Comparison of ENCODE assay signal across 7 mouse cellular contexts in genomic region chr16:33950830-33951229, GRCm38 (mm10). TPM values are rescaled to one million over a fixed set of nuclear protein-coding genes. Genes with fewer than 3 reads are reported as not detected.
DNase-seq lines count a peak whose midpoint lies in the region; ATAC-seq and TF ChIP-seq lines count a peak whose summit lies in the region.

No protein-coding gene starts in this region.

- TF ChIP-seq POLR2A in cortical plate, adult 2 months (IDR thresholded peaks at IDR 0.05; ENCODE audit: extremely low read depth, insufficient read depth, low read length) = no peak

- no peak overlapping the region for H3K4me2 ChIP-seq in intestine, postnatal 0 days (replicated peaks; ENCODE audit: low read depth)

- no peak overlapping the region for H3K9ac ChIP-seq in intestine, postnatal 0 days (ENCODE audit: low read depth, low read length)

- H3K9me3 ChIP-seq in intestine, postnatal 0 days (ENCODE audit: control insufficient read depth) = no peaks in the 10 kb centered on the region
- H3K9me3 ChIP-seq in midbrain, embryonic 10.5 days (replicated peaks) = no peaks in the 10 kb centered on the region

- H3K27ac ChIP-seq in cortical plate, adult 2 months (ENCODE audit: insufficient read depth, low read length) = no peak overlapping the region
- H3K27ac ChIP-seq in intestine, postnatal 0 days (ENCODE audit: low read depth, low read length) = no peak overlapping the region
- no peak overlapping the region for H3K27ac ChIP-seq in midbrain, embryonic 10.5 days (replicated peaks)

- no peaks in the 10 kb centered on the region for H3K4me1 ChIP-seq in cortical plate, adult 2 months (ENCODE audit: control insufficient read depth, insufficient read depth, low read length)
- H3K4me1 ChIP-seq in intestine, postnatal 0 days (replicated peaks; ENCODE audit: control insufficient read depth, insufficient read depth, low read length) = no peaks in the 10 kb centered on the region
- peaks cover 5% of the 10 kb centered on the region; the same call in 1 of the 2 replicates for H3K4me1 ChIP-seq in midbrain, embryonic 10.5 days

- H3K4me3 ChIP-seq in cortical plate, adult 2 months (ENCODE audit: insufficient read depth, low read length) = no peak overlapping the region
- no peak overlapping the region for H3K4me3 ChIP-seq in intestine, postnatal 0 days (ENCODE audit: low read depth, low read length)
- H3K4me3 ChIP-seq in midbrain, embryonic 10.5 days = no peak overlapping the region

- no peaks in the 10 kb centered on the region for H3K27me3 ChIP-seq in intestine, postnatal 0 days (replicated peaks; ENCODE audit: control insufficient read depth, insufficient read depth, low read length)
- no peaks in the 10 kb centered on the region for H3K27me3 ChIP-seq in midbrain, embryonic 10.5 days (ENCODE audit: low read depth, poor library complexity, severe bottlenecking)

- TF ChIP-seq CTCF in cortical plate, adult 2 months (IDR thresholded peaks at IDR 0.05; ENCODE audit: extremely low read depth, insufficient read depth, low read length) = peak; percentile 92
- peak; percentile 99 for TF ChIP-seq CTCF in intestine, postnatal 0 days (IDR thresholded peaks at IDR 0.05; ENCODE audit: low read depth)

- intact Hi-C loops in gastrocnemius, postnatal 36 days (cut with DNase I) = loop anchor here (1.0 kb wide), 1 partner anchor 131 kb away; no protein-coding TSS in a partner anchor
- intact Hi-C loops in left cerebral cortex, postnatal 25 days (cut with DNase I) = loop anchor here (1.0 kb wide), 1 partner anchor 130 kb away; no protein-coding TSS in a partner anchor

- H3K36me3 ChIP-seq in intestine, postnatal 0 days (ENCODE audit: control insufficient read depth, insufficient read depth) = peaks cover 32% of the 10 kb centered on the region
- peaks cover 38% of the 10 kb centered on the region for H3K36me3 ChIP-seq in midbrain, embryonic 10.5 days

- 20% methylated on average over 4 of the region's 4 CpGs for WGBS in intestine, postnatal 0 days
- 40% methylated on average over 4 of the region's 4 CpGs for WGBS in midbrain, embryonic 10.5 days

- peak; percentile 57; the same call in 1 of the 2 replicates for ATAC-seq in intestine, postnatal 0 days

- peak; percentile 87 to 89 for DNase-seq in adrenal gland, adult 18-20 months (ENCODE audit: low spot score in 2 of 2)
- peak; percentile 79 to 82 for DNase-seq in gastrocnemius, postnatal 36 days
- DNase-seq in left cerebral cortex, postnatal 25 days (ENCODE audit: low spot score in 2 of 2) = peak; percentile 80 to 82
- DNase-seq in midbrain, embryonic 10.5 days (ENCODE audit: low spot score) = peak; percentile 70
- peak; percentile 60 to 61 for DNase-seq in right cerebral cortex, postnatal 36 days (ENCODE audit: low spot score in 2 of 2)

RNA-seq across cellular contexts. Expression of gene Umps, which starts 16.0 kb away (rescaled TPM):
- total RNA-seq in adrenal gland, adult 18-20 months (2021) = 10 to 100 TPM; 49.1 TPM
- polyA plus RNA-seq in cortical plate, adult 2 months (2012; rRNA removed) = 11.5 and 11.9 TPM in 2 replicates
- total RNA-seq in gastrocnemius, postnatal 36 days (2021) = 1 to 10 TPM; 4.9 to 5.6 TPM
- polyA plus RNA-seq in intestine, postnatal 0 days (2015; fragmentation: Nextera tagmentation; extraction: Ambion mirVana) = 12.4 and 13.1 TPM in 2 replicates
- total RNA-seq in left cerebral cortex, postnatal 25 days (2021) = 10 to 100 TPM; 15.2 to 16.1 TPM
- 82.5 and 95.8 TPM in 2 replicates for polyA plus RNA-seq in midbrain, embryonic 10.5 days (2016; fragmentation: Nextera tagmentation; extraction: Ambion mirVana)
